Mouse (Mus musculus): Measurements from ENCODE around the gene Vcl. TPM values are rescaled to one million over a fixed set of nuclear protein-coding genes. Genes with fewer than 3 reads are reported as not detected.

Vcl gene
- polyA plus RNA-seq (2017; shearing (Covaris generic)) = 2.7 TPM

GRCm38 (mm10) chr14:20928848-20929745 lies at the start of gene Vcl:
TSS of gene Vcl (plus strand) at chr14:20929398.

GRCm38 (mm10) chr14:21052112-21052780 lies 123.0 kb downstream of the Vcl start, which contains the start of the genes Ap3m1 and Adk:
TSS of gene Ap3m1 (minus strand) at chr14:21052508.
TSS of gene Adk (plus strand) at chr14:21052574.

Other genes with a start within 250 kb of the Vcl start
- gene Fut11, start 234.4 kb upstream of the Vcl start, polyA plus RNA-seq (2017; shearing (Covaris generic)) = 7.5 TPM
- gene Chchd1, start 226.4 kb upstream of the Vcl start, polyA plus RNA-seq (2017; shearing (Covaris generic)) = 115 TPM
- 22.2 TPM for gene Zswim8, start 221.8 kb upstream of the Vcl start, polyA plus RNA-seq (2017; shearing (Covaris generic))
- 19.3 TPM for gene Ndst2, start 194.8 kb upstream of the Vcl start, polyA plus RNA-seq (2017; shearing (Covaris generic))
- 8.9 TPM for gene Camk2g, start 135.3 kb upstream of the Vcl start, polyA plus RNA-seq (2017; shearing (Covaris generic))
- not detected for gene Plau, start 92.7 kb upstream of the Vcl start, polyA plus RNA-seq (2017; shearing (Covaris generic))
- 86.5 TPM for gene Ap3m1, start 123.1 kb downstream of the Vcl start, polyA plus RNA-seq (2017; shearing (Covaris generic))
- 118 TPM for gene Adk, start 123.2 kb downstream of the Vcl start, polyA plus RNA-seq (2017; shearing (Covaris generic))